Mouse (Mus musculus): ENCODE measurements around the gene Tspan18. TPM values are rescaled to one million over a fixed set of nuclear protein-coding genes. Genes with fewer than 3 reads are reported as not detected.

Tspan18 gene
- total RNA-seq, 2 experiments from 2014 or later: 43.8 to 79.6 TPM

- DNase-seq (ENCODE audit: low spot score in 2 of 2): no peak
Measured at GRCm38 (mm10) chr2:93345663-93346268, 11.5 kb upstream of the Tspan18 start.

DNA sequence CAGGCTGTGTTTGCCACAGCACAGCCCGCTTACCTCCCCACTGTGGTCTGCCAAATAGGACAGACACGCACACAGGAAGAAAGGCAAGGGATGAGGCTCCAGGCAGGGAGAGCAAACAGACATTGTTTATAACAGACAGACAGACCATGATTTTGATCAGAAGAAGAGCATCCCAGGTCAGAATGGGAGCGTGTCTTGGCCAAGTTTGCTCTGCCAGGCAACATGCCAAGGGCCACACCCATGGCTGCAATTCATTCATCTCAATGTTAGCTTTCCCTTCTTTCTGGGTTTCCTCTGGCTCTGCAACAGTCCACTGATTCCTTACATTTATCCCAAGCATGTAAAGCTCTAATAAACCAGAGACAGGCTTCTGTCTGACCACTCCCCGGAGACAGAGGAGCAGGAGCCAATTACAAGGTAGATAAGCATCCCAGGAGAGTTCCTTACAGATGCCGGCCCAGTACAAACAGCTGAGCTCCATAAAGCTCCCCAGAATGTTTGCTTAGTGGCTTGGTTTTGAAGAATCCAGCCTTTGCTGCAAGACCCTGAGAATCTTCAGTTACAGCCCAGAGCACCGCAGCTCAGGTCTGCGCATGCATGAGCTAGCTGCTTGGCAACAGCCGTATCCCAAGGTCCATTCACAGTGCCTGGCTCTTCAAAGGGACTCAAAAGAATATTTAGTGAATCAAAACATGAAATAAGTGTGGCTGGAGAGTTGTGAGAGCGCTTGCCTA lies 5.2 kb upstream of the Tspan18 start:
- no peak for DNase-seq (ENCODE audit: low spot score in 2 of 2)

GRCm38 (mm10) chr2:93335996-93336395 lies 1.7 kb upstream of the Tspan18 start:
- DNase-seq (ENCODE audit: low spot score in 2 of 2): no peak

DNA sequence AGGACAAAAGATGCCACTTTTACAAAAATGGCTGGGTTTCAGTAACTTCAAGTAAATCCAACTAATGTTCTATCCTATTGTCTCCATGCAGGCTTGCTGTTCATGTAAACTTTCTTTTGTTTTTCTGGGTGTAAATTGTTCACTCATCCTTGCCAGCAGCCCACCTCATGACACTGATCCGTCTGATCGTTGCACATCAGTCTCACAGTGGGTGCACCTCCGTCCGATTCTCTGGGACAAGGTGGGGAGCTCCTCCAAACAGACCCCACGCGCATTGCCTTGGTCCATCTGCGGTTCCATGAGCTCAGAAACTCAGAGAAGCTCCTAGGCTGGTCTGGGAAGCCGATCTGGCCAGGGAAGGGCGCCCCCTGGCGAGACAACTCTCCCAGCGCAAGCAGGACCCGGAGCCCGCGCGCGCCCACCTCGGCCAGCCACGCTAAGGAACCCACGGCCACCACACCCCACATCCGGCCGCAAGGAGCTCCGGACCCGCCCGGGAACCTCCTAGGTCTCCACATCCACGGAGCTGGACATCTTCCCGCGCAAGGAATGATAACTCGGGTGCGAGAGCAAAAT lies 976 bp downstream of the Tspan18 start:
- peak; percentile 90 to 95 for DNase-seq (ENCODE audit: low spot score in 2 of 2)

DNA sequence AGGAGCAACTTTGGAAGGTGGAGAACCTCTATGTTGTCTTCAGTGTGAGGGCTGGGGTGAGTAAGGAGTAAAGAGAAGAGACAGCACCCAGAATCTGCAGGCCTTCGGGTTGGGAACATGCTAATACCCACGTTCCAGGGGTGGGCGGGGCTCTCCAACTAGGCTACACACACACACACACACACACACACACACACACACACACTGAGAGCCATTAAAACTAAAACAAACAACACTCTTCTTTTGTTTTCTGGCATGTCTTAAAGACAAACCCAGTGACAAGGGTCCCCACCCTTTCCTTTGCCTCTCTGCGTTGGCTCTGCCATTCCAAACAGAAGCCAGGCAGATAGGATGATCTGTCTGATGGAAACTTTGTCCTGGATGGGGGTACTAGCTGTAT lies 2.0 kb downstream of the Tspan18 start:
- DNase-seq (ENCODE audit: low spot score in 2 of 2): no peak

DNA sequence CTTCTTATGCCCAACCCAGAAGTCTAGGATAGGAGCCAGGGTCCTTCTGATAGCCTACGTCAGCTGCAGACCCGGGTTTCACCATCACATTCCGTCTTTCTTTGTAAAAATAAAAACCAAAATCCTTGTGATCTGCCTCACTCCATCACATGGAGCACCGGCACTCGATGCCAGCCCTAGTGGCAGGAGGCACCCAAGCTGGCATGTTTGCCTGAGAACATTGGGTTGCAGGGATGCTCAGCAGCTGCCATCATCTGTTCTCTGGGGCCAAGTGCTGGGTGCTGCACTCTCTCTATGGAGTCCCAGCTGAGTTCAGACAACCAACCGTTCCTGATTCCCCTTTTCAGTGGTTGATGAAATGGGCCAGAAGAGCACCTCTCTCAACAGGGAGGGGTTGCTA lies 3.2 kb downstream of the Tspan18 start:
- no peak for DNase-seq (ENCODE audit: low spot score in 2 of 2)

DNA sequence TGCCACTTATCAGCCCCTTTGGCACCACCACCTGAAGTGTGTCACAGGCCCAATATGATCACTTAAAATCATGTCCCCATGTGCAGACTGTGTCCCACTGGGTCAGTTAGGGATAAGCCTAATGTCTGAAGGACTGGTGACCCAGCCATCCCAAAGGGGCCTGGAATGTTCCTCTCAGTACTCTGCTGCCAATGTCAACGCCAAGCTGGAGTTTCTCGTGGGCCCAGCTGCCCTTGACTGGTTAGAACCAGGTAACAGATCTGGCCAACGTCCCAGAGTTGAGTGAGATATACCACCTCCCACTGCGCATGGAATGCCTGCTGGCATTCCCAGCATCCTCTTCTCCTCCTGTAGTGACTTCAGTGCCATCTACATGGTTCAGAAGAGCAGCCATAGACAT lies 5.2 kb downstream of the Tspan18 start:
- DNase-seq (ENCODE audit: low spot score in 2 of 2): no peak

- no peak for DNase-seq (ENCODE audit: low spot score in 2 of 2)
Measured at GRCm38 (mm10) chr2:93327915-93328555, 6.3 kb downstream of the Tspan18 start.

DNA sequence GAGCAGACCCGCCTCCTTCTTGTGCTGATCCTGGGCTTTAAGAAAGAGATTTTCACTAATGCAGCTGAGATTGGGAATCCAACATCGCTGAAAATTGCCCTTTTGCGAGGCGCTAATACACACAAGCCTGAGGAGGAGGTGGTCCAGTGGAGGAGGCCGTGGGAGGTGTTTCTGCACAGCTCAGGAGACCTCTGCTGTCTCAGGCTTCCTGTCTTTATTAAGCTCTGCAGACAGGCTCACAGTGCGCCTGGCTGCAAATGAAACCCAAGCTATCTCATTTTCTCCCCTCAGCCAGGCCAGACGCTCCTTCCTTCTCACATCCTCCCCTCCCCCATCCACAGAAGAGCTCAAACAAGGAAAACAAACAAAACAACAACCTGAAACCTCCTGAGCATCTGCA lies 9.6 kb downstream of the Tspan18 start:
- no peak for DNase-seq (ENCODE audit: low spot score in 2 of 2)

DNA sequence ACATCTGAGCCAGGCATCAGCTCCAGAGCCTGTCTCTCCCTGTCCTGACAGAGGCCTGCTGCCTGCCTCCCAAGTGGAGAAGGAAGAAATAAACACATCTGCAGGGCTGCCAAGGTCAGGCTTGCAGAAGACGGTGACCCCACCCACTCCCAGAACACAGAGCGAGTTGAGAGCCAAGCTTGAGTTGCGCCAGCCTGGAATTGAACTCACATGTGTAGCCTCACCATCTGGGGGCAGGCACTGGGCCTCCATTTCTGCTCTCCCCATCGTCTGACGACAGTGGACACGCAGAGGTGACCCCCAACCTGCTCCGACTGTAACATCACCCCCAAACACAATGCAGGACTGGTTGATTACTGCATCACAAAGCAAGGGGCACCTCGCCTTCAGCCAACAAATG lies 12.4 kb downstream of the Tspan18 start:
- no peak for DNase-seq (ENCODE audit: low spot score in 2 of 2)

DNA sequence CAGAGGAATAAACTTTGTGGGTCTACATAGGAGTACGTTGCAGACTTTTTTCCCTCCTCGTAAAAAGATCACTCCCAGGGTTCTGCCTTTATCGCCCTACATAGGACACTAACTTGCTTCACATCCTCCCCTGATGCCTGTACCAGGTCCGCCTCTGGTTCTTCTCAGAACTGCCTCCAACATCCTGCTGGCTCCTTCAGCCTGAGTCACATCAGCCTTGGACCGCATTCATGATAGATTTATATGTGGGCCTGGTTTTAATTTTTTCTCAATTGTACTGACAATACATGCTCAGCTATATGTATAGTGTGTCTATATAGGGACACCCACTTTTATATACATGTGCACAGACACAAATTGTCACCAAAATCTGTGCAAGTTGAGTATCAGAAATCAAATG lies 14.0 kb downstream of the Tspan18 start:
- DNase-seq (ENCODE audit: low spot score in 2 of 2): no peak

DNA sequence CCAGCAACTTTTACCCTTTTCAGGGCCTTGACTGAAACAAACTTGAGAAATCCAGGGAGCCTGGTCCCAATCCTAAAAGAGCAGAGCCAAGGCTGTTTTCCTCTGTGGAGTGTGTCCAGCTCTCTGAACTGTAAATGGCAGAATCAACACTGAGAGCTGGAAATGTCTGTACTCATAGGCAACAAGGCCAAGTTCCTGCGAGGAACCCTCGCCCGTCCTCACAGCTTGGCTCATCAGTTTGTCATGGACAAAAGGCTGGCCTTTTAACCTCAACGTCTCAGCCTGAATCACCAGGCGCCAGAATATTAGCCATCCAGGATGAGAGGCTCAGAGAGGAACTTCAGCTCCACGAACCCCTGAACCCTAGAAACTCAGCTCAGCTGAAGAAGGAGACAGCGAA lies 14.7 kb downstream of the Tspan18 start:
- peak in 1 of 2 experiments; percentile 27 for DNase-seq (ENCODE audit: low spot score in 2 of 2)

DNA sequence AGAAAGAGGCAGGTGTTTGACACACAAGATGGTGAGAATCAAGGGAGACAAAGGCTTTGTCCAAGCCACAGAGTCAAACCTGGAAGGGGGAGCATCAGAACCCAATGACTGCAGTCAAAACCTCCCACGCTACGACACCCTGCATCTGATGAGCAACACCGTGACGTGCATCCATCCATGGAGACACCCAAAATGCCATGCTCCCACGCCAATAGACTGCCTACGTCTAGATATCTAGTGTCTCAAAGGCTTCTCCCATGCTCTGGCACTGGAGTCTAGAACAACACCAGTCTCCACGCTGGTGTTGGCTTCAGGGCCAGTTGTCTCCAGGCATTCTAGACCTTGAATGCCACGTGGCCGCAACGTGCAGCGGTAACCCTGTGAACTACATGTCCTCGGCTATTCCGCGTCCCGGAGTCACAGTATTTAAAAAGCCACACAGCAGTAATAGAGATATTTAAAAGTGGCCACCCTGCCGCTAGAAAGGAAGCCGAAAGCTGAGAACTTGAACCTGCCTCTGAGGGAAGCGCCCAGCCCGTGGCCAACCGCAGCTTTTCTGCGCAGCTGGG lies 15.4 kb downstream of the Tspan18 start:
- no peak for DNase-seq (ENCODE audit: low spot score in 2 of 2)

- DNase-seq (ENCODE audit: low spot score in 2 of 2): peak in 1 of 2 experiments; percentile 20
Measured at GRCm38 (mm10) chr2:93313768-93314632, 20.3 kb downstream of the Tspan18 start.

GRCm38 (mm10) chr2:93312458-93312857 lies 21.8 kb downstream of the Tspan18 start:
- DNase-seq (ENCODE audit: low spot score in 2 of 2): no peak

- DNase-seq (ENCODE audit: low spot score in 2 of 2): no peak
Measured at GRCm38 (mm10) chr2:93309724-93310413, 24.4 kb downstream of the Tspan18 start.

DNA sequence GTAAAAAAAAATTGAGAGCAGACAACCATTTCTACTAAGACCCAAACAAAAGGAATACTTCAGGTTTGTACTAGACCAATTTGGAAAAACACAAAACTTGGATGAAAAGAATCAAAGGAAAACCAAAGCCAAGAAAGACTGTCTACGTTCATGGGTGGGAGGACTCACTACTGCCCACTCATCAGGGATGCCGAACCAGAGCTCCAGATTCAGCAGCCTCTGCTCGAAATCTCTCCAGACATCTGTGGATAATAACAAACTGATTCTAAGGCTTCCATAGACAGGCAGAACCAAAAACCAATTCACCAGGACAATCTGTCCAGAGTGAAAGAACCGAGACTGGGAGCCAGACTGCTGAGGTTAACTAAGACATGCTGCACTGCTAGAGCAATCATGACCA lies 27.4 kb downstream of the Tspan18 start:
- DNase-seq (ENCODE audit: low spot score in 2 of 2): no peak

GRCm38 (mm10) chr2:93304273-93304634 lies 30.1 kb downstream of the Tspan18 start:
- DNase-seq (ENCODE audit: low spot score in 2 of 2): no peak

DNA sequence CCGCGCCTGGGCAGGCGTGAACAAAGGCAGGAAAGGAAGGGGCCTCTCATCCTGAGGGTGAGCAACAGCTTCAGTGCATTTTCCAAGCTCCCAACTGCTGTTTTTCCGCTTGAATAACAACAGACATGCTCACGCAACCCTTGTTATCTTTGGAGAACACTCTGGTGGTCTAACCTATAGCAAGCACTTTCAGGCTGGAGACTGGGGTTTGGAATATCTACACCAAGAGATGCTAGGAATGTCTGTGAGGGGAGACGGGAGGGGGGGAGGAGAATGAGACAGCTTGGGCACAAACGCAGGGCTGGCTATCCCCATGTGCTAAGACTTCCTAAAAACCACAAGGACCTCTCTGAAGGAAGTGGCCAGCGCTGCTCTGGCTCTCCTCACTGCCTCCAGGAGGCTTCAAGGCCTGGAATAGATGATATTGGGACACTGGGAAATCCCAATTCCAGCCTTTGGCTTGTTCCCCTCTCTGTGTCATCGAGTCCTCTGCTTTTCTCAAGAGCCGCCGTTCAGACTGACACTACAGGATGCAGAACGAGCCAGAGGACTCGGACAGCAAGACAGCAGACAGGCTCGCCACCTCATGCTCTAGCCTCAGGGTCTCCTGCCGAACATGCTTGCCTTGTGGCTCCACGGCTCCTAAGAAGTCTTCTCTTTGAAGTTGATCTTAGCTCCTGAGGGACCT lies 30.6 kb downstream of the Tspan18 start:
- no peak for DNase-seq (ENCODE audit: low spot score in 2 of 2)

DNA sequence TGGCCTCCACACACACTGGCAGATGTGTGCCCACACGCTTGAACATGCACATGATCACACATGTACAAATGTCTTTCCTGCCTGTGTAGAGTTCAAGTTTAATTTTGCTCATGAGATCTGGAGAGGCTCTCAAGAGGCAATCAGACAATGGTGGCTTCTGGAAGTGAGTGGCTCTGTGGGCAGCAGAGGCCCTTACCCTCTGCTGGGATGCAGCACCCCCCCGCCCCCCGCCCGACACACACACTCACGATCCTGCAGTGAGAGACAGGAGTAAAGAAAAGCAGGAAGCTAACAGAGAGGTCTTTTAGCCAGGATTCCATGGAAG lies 31.1 kb downstream of the Tspan18 start:
- DNase-seq (ENCODE audit: low spot score in 2 of 2): no peak

All from adrenal gland, adult 18-20 months (tissue).